Mouse (Mus musculus) myocyte (in vitro differentiated cells): ENCODE data around the gene Crip2.

ENCODE experiments used
- POLR2A ChIP-seq: IDR thresholded peaks from one replicate; pipeline ENCODE4 v1.6.1; 2011; ENCODE audit warnings: low read depth, mild to moderate bottlenecking, control low read depth, moderate library complexity; ENCODE audit not compliant: insufficient read length
- USF1 ChIP-seq: IDR thresholded peaks from one replicate; pipeline ENCODE4 v1.6.1; 2011; ENCODE audit warnings: low read depth, mild to moderate bottlenecking, control low read depth, moderate library complexity

GRCm38 (mm10) chr12:113188349-113189055, 48.5 kb downstream of the Crip2 start:
- no peak for TF ChIP-seq POLR2A
- no peak for TF ChIP-seq USF1
